Mouse (Mus musculus) heart, embryonic 12.5 days (tissue): Measurements from ENCODE around the gene Gm20388. TPM values are rescaled to one million over a fixed set of nuclear protein-coding genes. Genes with fewer than 3 reads are reported as not detected.

Experiments
- ATAC-seq: fragments of 200-750 bp; cut with Nextera tagmentation; 2 replicates; pipeline ENCODE4 v1.8.0; 2017; ENCODE audit warnings: moderate TSS enrichment, moderate library complexity; ENCODE audit not compliant: insufficient number of reproducible peaks, low FRiP score
- H3K27ac ChIP-seq: fragments of 300-500 bp; sonication (generic); 2 replicates; pipeline ENCODE4 v1.5.1; 2016; ENCODE audit warnings: mild to moderate bottlenecking, moderate library complexity; ENCODE audit not compliant: poor library complexity, severe bottlenecking
- H3K27me3 ChIP-seq: fragments of 300-500 bp; sonication (generic); replicated peaks from 2 replicates; pipeline ENCODE4 v1.6.1; 2016; ENCODE audit warnings: mild to moderate bottlenecking, moderate library complexity
- H3K36me3 ChIP-seq: fragments of 300-500 bp; sonication (generic); 2 replicates; pipeline ENCODE4 v1.6.1; 2016; ENCODE audit warnings: mild to moderate bottlenecking, moderate library complexity
- H3K4me1 ChIP-seq: fragments of 300-500 bp; sonication (generic); replicated peaks from 2 replicates; pipeline ENCODE4 v1.6.1; 2016; ENCODE audit warnings: mild to moderate bottlenecking
- H3K4me2 ChIP-seq: fragments of 300-500 bp; sonication (generic); 2 replicates; pipeline ENCODE4 v1.6.1; 2016; ENCODE audit warnings: mild to moderate bottlenecking, moderate library complexity
- H3K4me3 ChIP-seq: fragments of 300-500 bp; sonication (generic); 2 replicates; pipeline ENCODE4 v1.5.1; 2016; ENCODE audit warnings: mild to moderate bottlenecking
- H3K9ac ChIP-seq: fragments of 300-500 bp; sonication (generic); 2 replicates; pipeline ENCODE4 v1.6.1; 2016; ENCODE audit warnings: mild to moderate bottlenecking, moderate library complexity
- H3K9me3 ChIP-seq: fragments of 300-500 bp; sonication (generic); replicated peaks from 2 replicates; pipeline ENCODE4 v1.6.1; 2016; ENCODE audit warnings: mild to moderate bottlenecking, moderate library complexity
- WGBS: fragments of 180-500 bp; shearing (Covaris S2); methylation state at CpG from one replicate; pipeline ENCODE4 v1.1.7; 2016; 5-methylcytosine and 5-hydroxymethylcytosine counted together
- polyA plus RNA-seq: library from polyadenylated mRNA; unstranded; fragments of >200 nt; fragmentation: Nextera tagmentation; extraction: Ambion mirVana; gene quantifications from 2 replicates; pipeline ENCODE4 v1.2.1, GENCODE M21; 2016

Gene Gm20388
- 4.0 TPM in 1 of 2 replicates, not detected in the other for polyA plus RNA-seq

DNA sequence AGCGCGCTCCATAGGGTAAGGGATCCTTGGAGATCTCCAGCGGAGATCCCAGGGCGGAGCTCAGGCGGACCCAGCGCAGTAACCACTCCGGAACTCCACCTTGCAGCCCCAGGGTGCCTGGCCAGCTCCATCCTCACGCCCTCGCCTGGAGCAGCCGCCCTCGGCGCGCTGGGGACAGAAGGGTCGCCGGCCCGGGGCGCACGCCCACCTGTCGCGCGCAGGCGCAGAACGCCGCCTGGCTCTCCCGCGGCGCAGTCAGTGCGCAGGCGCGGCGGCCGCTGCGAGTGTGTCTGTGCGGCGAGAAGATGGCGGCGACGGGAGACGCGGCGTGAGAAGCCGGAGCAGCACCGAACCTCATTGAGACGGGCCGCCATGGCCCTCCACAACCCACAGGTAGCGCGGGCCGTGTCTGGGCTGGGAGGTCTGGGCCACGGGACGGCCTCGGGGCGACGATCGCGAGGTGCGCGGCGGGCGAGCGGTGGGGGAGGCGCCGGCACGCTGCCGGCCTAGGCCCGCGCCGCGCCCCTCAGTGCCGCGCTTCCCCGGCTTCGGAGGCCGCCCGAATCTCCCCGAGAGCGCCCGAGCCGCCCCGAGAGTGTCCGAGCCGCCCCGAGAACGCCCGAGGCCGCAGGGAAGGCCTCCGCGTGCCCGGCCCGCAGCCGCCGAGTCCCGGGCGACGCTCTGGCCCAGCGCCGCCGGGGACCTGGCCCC, at the start of gene Gm20388:
Gene Gm20388 (plus strand): TSS at position 295 of the 711 bp plus-strand sequence.
- WGBS: under 1% methylated on average over 96 of the region's 97 CpGs
- H3K27me3 ChIP-seq: no peaks in the 10 kb centered on the region
- peak; percentile 93 for ATAC-seq
- H3K4me1 ChIP-seq: peaks cover 45% of the 10 kb centered on the region
- H3K9me3 ChIP-seq: no peaks in the 10 kb centered on the region
- peak within 1 kb of the TSS; percentile 95 for H3K4me2 ChIP-seq
- H3K4me3 ChIP-seq: peak within 1 kb of the TSS; percentile 84
- no peaks in the 10 kb centered on the region for H3K36me3 ChIP-seq
- peak within 1 kb of the TSS; percentile 95 for H3K9ac ChIP-seq
- H3K27ac ChIP-seq: peak within 1 kb of the TSS; percentile 89

DNA sequence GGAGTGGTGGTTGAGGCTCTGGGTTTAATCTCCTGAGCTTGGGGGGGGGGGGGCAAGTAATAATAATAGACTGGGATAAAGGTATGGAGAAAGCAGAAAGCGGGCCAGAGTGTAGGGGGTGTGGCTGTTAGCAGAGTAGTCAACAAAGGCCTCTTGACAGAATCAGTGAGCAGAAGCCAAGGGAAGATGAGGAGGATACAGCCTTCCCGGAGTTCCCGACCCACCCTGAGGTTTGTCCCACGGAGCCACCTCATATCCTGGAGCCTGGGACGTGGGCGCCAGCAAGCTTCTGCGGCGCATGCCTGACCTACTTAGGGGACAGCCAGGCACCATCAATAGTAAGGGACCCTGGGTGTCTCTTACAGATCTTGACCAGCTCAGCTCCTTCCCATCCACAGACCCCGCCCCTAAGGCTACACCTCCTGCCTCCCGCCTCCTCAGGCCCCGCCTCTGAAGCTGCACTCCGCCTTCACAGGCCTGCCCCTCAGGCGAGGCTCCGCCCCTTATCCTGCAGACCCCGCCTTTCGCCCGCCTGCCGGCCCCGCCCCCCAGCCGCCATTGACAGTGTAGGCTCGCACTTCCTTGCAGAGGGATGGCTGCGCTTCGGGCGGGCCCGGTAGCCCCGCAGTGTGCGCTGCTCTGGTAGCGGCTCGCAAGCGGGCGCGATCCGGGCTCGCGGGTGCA, 48.8 kb upstream of the Gm20388 start, which contains the start of gene Klhl36:
Gene Klhl36 (plus strand): TSS at position 561 of the 684 bp plus-strand sequence.
- Histone ChIP-seq H3K9me3 (no peaks in the 10 kb centered on the region), H3K27me3 (peaks cover 28% of the 10 kb centered on the region; the same call in 1 of the 2 replicates), H3K36me3 (peaks cover 5% of the 10 kb centered on the region; the same call in 1 of the 2 replicates), H3K4me3 (peak within 1 kb of the TSS; percentile 83), H3K4me1 (peaks cover 18% of the 10 kb centered on the region), H3K9ac (peak within 1 kb of the TSS; percentile 85), H3K27ac (peak within 1 kb of the TSS; percentile 49), H3K4me2 (peak within 1 kb of the TSS; percentile 85)
- peak; percentile 97 for ATAC-seq
- WGBS: 1% methylated on average over 35 of the region's 35 CpGs

DNA sequence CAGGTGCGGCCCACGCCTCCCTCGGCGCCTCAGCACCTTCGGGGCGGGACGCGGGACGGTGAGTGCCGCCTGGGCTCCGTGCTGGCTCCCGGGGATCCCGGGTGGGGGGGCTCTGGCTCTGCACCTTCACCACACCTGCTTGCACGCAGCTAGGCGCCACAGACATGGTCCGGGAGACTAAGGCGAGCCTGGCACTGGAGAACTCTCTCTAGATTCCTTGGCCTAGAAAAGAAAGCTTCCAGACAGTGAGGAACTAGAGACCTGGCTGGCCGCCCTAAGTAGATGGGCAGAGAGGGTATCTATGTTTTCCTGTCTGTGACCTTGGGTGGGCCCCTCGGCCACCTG, 48.3 kb upstream of the Gm20388 start:
- Histone ChIP-seq H3K4me1 (peaks cover 18% of the 10 kb centered on the region), H3K27me3 (peaks cover 28% of the 10 kb centered on the region; the same call in 1 of the 2 replicates), H3K9ac (peak overlapping the region; percentile 85), H3K36me3 (peaks cover 5% of the 10 kb centered on the region; the same call in 1 of the 2 replicates), H3K4me2 (peak overlapping the region; percentile 85), H3K9me3 (no peaks in the 10 kb centered on the region), H3K27ac (peak overlapping the region; percentile 49), H3K4me3 (peak overlapping the region; percentile 83)
- ATAC-seq: peak; percentile 26
- whole genome bisulfite sequencing: 2% methylated on average over 19 of the region's 19 CpGs

DNA sequence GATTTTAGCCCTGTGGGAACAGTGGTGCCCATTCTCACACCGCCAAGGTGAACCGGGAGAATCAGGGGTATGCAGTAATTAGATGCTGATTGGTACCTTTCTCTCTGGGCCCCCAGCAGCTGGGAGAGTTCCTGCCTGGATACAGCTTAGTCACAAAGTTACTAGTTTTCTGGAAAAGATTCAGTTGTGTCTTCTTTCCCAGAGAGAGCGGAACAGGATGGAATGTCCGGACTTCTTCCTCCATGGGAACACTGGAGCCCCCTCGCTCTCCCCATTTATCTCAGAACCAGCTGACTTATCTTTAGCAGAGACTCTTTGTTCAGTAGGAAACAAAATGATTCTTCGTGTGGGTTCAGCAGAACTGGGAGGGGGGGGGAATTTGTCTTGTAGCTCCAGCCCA, 47.9 kb upstream of the Gm20388 start:
- H3K27me3 ChIP-seq: peaks cover 24% of the 10 kb centered on the region; the same call in 1 of the 2 replicates
- 0 out of 2 replicates have a peak overlapping the region, but pooled peaks have one; percentile 49 for H3K27ac ChIP-seq
- no peak; the same call in 1 of the 2 replicates for ATAC-seq
- peaks cover 5% of the 10 kb centered on the region; the same call in 1 of the 2 replicates for H3K36me3 ChIP-seq
- H3K4me1 ChIP-seq: peaks cover 18% of the 10 kb centered on the region
- H3K4me3 ChIP-seq: peak overlapping the region; percentile 83
- peak overlapping the region; percentile 85 for H3K9ac ChIP-seq
- H3K9me3 ChIP-seq: no peaks in the 10 kb centered on the region
- WGBS: 5% methylated on average over 6 of the region's 6 CpGs
- peak overlapping the region; percentile 85 for H3K4me2 ChIP-seq

GRCm38 (mm10) chr8:119869616-119870015, 41.0 kb upstream of the Gm20388 start:
- Histone ChIP-seq H3K36me3 (peaks cover 55% of the 10 kb centered on the region), H3K27ac (no peak overlapping the region), H3K4me3 (no peak overlapping the region), H3K9ac (no peak overlapping the region), H3K27me3 (peaks cover 15% of the 10 kb centered on the region), H3K9me3 (peaks cover 13% of the 10 kb centered on the region), H3K4me1 (no peaks in the 10 kb centered on the region), H3K4me2 (no peak overlapping the region)
- WGBS: 78% methylated on average over 20 of the region's 20 CpGs
- ATAC-seq: no peak

- peaks cover 63% of the 10 kb centered on the region for H3K36me3 ChIP-seq
- 93% methylated on average over 1 of the region's 1 CpGs for WGBS
Measured at GRCm38 (mm10) chr8:119873181-119873580, 37.5 kb upstream of the Gm20388 start.

DNA sequence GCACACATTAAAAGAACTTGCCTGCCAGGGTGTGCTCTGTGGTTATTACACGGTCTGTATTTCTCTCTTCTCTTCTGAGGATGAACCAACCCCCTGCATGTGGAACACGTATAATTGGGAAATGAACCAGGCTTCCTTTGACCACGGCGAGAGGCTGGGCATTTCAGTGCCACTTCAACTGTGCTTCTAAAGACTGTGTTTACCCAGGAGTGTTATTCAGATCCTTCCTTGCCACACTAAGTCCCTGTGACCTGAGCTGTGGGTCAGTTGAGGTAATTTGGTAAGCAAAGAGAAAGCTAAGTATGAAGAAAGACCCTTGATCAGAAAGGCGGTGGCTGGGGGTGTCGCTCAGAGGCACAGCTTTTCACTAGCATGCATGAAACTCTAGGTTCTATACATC, 29.3 kb upstream of the Gm20388 start:
- 78% methylated on average over 6 of the region's 6 CpGs for WGBS
- H3K27ac ChIP-seq: no peak overlapping the region
- no peaks in the 10 kb centered on the region for H3K9me3 ChIP-seq
- H3K4me2 ChIP-seq: no peak overlapping the region
- ATAC-seq: no peak
- H3K27me3 ChIP-seq: peaks cover 9% of the 10 kb centered on the region
- peaks cover 12% of the 10 kb centered on the region for H3K4me1 ChIP-seq
- H3K36me3 ChIP-seq: peaks cover 10% of the 10 kb centered on the region
- no peak overlapping the region for H3K4me3 ChIP-seq
- H3K9ac ChIP-seq: no peak overlapping the region

More at GRCm38 (mm10) chr8:119873181-119873580, 37.5 kb upstream of the Gm20388 start:
- no peak for ATAC-seq
- Histone ChIP-seq H3K4me3 (no peak overlapping the region), H3K4me1 (no peaks in the 10 kb centered on the region), H3K9me3 (peaks cover 13% of the 10 kb centered on the region), H3K9ac (no peak overlapping the region), H3K27me3 (peaks cover 9% of the 10 kb centered on the region), H3K27ac (no peak overlapping the region), H3K4me2 (no peak overlapping the region)

GRCm38 (mm10) chr8:119881917-119882316, 28.7 kb upstream of the Gm20388 start:
- Histone ChIP-seq H3K9me3 (no peaks in the 10 kb centered on the region), H3K4me1 (peaks cover 13% of the 10 kb centered on the region), H3K9ac (no peak overlapping the region), H3K4me3 (no peak overlapping the region), H3K27ac (no peak overlapping the region), H3K4me2 (no peak overlapping the region), H3K36me3 (peaks cover 6% of the 10 kb centered on the region; the same call in 1 of the 2 replicates), H3K27me3 (peaks cover 9% of the 10 kb centered on the region)
- ATAC-seq: no peak
- 73% methylated on average over 8 of the region's 8 CpGs for WGBS

- Histone ChIP-seq H3K36me3 (peaks cover 4% of the 10 kb centered on the region; the same call in 1 of the 2 replicates), H3K9me3 (no peaks in the 10 kb centered on the region), H3K4me2 (no peak overlapping the region), H3K4me3 (no peak overlapping the region), H3K9ac (no peak overlapping the region), H3K27ac (no peak overlapping the region), H3K27me3 (peaks cover 9% of the 10 kb centered on the region), H3K4me1 (peaks cover 13% of the 10 kb centered on the region)
- 82% methylated on average over 7 of the region's 7 CpGs for WGBS
- no peak for ATAC-seq
Measured at GRCm38 (mm10) chr8:119883281-119883680, 27.4 kb upstream of the Gm20388 start.

- WGBS: 29% methylated on average over 3 of the region's 3 CpGs
- ATAC-seq: peak; percentile 71
- peak overlapping the region; percentile 8; the same call in 1 of the 2 replicates for H3K4me2 ChIP-seq
Measured at GRCm38 (mm10) chr8:119885612-119886011, 25.0 kb upstream of the Gm20388 start.

GRCm38 (mm10) chr8:119887130-119887529, 23.5 kb upstream of the Gm20388 start:
- ATAC-seq: no peak
- Histone ChIP-seq H3K27ac (no peak overlapping the region), H3K4me3 (no peak overlapping the region), H3K27me3 (peaks cover 4% of the 10 kb centered on the region; the same call in 1 of the 2 replicates), H3K36me3 (no peaks in the 10 kb centered on the region), H3K9me3 (no peaks in the 10 kb centered on the region), H3K4me2 (no peak overlapping the region), H3K4me1 (peaks cover 15% of the 10 kb centered on the region), H3K9ac (no peak overlapping the region)
- WGBS: 90% methylated on average over 3 of the region's 3 CpGs

More at GRCm38 (mm10) chr8:119885612-119886011, 25.0 kb upstream of the Gm20388 start:
- H3K9me3 ChIP-seq: no peaks in the 10 kb centered on the region
- no peaks in the 10 kb centered on the region for H3K36me3 ChIP-seq
- H3K27me3 ChIP-seq: peaks cover 4% of the 10 kb centered on the region
- H3K27ac ChIP-seq: peak overlapping the region; percentile 28; the same call in 1 of the 2 replicates
- H3K4me1 ChIP-seq: peaks cover 15% of the 10 kb centered on the region
- no peak overlapping the region for H3K4me3 ChIP-seq
- no peak overlapping the region for H3K9ac ChIP-seq
